Mouse (Mus musculus) ES-E14 (cell line): ENCODE measurements around the gene Lcn3.
"Not testable (repeated sequence)": the region's sequence is repeated elsewhere in the genome, so short reads cannot be mapped to it uniquely, and the experiment has no call there.

Source experiments
- CHD2 ChIP-seq: IDR thresholded peaks from 2 replicates; pipeline ENCODE4 v1.6.1; 2014; ENCODE audit warnings: mild to moderate bottlenecking, low read depth, low read length, inconsistent platforms
- HCFC1 ChIP-seq: IDR thresholded peaks from 2 replicates; pipeline ENCODE4 v1.6.1; 2012; ENCODE audit warnings: low read length, inconsistent platforms, borderline replicate concordance; ENCODE audit not compliant: insufficient read depth
- MAFK ChIP-seq: IDR thresholded peaks from 2 replicates; pipeline ENCODE4 v1.6.1; 2014; ENCODE audit warnings: mild to moderate bottlenecking, low read depth, low read length, inconsistent platforms; ENCODE audit not compliant: insufficient read depth
- ZC3H11A ChIP-seq: IDR thresholded peaks from 2 replicates; pipeline ENCODE4 v1.6.1; 2012; ENCODE audit warnings: low read depth, mild to moderate bottlenecking, inconsistent platforms, low read length, borderline replicate concordance
- ZNF384 ChIP-seq: IDR thresholded peaks from 2 replicates; pipeline ENCODE4 v1.6.1; 2012; ENCODE audit warnings: low read depth, low read length, inconsistent platforms

- TF ChIP-seq ZC3H11A, HCFC1, MAFK, CHD2, ZNF384: not testable (repeated sequence)
Observed at GRCm38 (mm10) chr2:25815748-25816147, 50.4 kb downstream of the Lcn3 start, which contains the start of gene Glt6d1.
